Mouse (Mus musculus): ENCODE results near the gene Gm9495. TPM values are rescaled to one million over a fixed set of nuclear protein-coding genes. Genes with fewer than 3 reads are reported as not detected.
A peak's percentile ranks its signal among the peaks of the same experiment; 100 is the strongest.
"Not testable (repeated sequence)": the region's sequence is repeated elsewhere in the genome, so short reads cannot be mapped to it uniquely, and the experiment has no call there.

The Gm9495 gene
- total RNA-seq (2021) = not detected
- long read RNA-seq, experiment 1 = 0 reads
- long read RNA-seq, experiment 2 = 0 reads

GRCm38 (mm10) chr8:69453465-69453864 lies at the start of gene Gm9495:
Gene Gm9495, minus strand, starts transcription at chr8:69453565.
- DNase-seq = not testable (repeated sequence)

GRCm38 (mm10) chr8:69474946-69475345 lies 21.6 kb upstream of the Gm9495 start:
- not testable (repeated sequence) for DNase-seq

DNA sequence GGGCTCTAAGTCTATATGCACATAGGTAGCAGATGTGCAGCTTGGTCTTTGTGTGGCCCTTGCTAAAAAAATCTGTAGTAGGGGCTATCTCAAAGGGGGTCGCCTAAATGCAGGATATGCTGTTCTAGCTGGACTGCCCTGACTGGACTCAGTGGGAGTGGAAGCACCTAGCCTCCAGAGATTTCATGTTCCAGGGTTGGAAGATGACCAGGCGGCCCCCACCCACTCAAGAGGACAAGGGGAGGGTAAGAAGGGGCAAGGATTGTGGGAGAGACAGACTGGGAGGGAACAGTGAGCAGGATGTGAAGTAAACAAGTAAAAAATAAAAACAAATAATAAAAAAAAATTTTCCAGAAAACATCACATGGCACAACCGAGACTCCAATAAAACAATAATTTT lies 33.3 kb downstream of the Gm9495 start:
- DNase-seq = not testable (repeated sequence)

- no peak for DNase-seq
These were observed 39.0 kb downstream of the Gm9495 start for GRCm38 (mm10) chr8:69414326-69414725.

GRCm38 (mm10) chr8:69404768-69405167 lies 48.6 kb downstream of the Gm9495 start:
- no peak for DNase-seq

DNA sequence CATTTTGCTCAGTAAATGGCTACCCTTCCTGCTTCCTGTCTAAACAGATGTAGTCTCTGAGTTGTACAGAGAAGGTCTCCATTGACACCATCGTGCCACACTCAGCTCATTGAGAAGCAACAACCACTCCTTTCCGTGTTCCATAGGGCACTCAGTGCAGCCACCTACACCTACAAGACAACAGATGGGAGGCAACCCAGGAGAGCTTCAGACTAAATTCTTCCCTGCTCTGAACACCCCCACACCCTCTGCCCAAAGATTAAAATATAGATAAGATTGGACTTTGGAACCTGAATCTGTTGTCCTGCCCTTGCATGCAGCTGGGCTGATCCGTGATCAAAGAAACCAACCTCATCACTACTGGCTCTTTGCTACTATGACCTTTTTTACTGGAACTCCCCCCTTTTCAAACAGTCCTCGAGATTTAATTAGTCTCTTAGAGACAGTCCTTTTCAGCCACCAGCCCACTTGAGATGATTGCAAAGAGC lies 53.4 kb downstream of the Gm9495 start:
- DNase-seq = no peak

- DNase-seq = peak; percentile 49
These were observed 54.0 kb downstream of the Gm9495 start for GRCm38 (mm10) chr8:69399181-69399955.

GRCm38 (mm10) chr8:69396196-69396595 lies 57.2 kb downstream of the Gm9495 start:
- no peak for DNase-seq

GRCm38 (mm10) chr8:69395050-69395789 lies 58.1 kb downstream of the Gm9495 start:
- peak; percentile 85 for DNase-seq

DNA sequence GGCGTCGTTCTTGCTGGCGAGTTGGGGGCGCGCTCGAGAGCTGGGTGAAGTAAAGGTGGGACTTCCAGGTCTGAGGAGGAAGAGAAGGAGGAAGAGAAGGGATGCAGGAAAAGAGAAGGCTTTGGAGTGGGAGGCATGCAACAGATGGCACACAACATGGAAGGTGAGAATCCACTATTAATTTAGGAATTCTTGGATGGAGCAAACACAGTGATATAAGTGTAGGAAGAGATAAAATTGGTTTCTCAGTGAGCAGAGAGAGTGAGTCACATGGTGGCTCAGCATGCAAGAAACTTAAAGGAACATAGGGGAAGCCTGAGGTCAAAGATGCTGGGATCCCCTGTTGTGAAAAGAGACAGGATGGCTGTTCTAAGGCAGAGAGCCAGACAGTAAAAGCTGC lies 69.0 kb downstream of the Gm9495 start:
- DNase-seq = no peak

Other genes starting within 250 kb of the Gm9495 start
- 1 to 10 TPM; 5.0 to 5.5 TPM for gene Zfp930, start 244.5 kb downstream of the Gm9495 start, total RNA-seq (2021)
- under 1 TPM; 0.67 to 0.80 TPM for gene D130040H23Rik, start 182.5 kb downstream of the Gm9495 start, total RNA-seq (2021)
- not detected for gene Gm7697, start 69.4 kb upstream of the Gm9495 start, total RNA-seq (2021)
- gene Zfp868, start 172.0 kb upstream of the Gm9495 start, total RNA-seq (2021) = 1 to 10 TPM; 5.1 to 5.8 TPM
- gene Zfp964, start 200.9 kb upstream of the Gm9495 start, total RNA-seq (2021) = under 1 TPM; 0.59 to 0.74 TPM

Data from gastrocnemius, postnatal 25 days (tissue).